Mouse (Mus musculus) B cell, adult 2 months (primary cell): ENCODE results near the gene Nfkb1.
A peak's percentile ranks its signal among the peaks of the same experiment; 100 is the strongest.

Source experiments
- DNase-seq, 2 experiments: peaks; one replicate each; pipeline ENCODE4 v3.0.0; 2022

The Nfkb1 gene

GRCm38 (mm10) chr3:135691191-135692131 is at the start of gene Nfkb1:
Gene Nfkb1 (minus strand): TSS chr3:135691547.
- DNase-seq = peak; percentile 87

DNA sequence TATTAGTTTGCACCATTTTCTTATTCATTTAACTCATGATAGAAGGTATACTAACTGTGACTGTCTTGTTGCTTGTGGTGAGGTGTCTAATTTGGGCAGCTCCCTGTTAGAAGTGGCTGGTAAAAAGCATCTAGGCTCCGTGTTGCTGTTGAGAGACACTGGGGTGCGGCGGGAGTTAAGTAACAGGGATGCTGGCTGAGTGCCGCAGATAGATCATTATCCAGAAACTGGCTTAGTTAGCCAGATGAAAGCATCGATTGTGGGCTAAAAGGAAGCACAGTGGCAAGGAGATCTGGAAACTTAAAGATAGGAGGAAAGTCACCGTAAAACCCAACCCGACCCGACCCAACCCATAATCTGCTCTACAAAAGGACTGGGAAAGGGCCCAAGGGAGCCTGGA is 49.4 kb upstream of the Nfkb1 start:
- no peak for DNase-seq

- no peak for DNase-seq
Measured at GRCm38 (mm10) chr3:135734736-135735135, 43.4 kb upstream of the Nfkb1 start.

DNA sequence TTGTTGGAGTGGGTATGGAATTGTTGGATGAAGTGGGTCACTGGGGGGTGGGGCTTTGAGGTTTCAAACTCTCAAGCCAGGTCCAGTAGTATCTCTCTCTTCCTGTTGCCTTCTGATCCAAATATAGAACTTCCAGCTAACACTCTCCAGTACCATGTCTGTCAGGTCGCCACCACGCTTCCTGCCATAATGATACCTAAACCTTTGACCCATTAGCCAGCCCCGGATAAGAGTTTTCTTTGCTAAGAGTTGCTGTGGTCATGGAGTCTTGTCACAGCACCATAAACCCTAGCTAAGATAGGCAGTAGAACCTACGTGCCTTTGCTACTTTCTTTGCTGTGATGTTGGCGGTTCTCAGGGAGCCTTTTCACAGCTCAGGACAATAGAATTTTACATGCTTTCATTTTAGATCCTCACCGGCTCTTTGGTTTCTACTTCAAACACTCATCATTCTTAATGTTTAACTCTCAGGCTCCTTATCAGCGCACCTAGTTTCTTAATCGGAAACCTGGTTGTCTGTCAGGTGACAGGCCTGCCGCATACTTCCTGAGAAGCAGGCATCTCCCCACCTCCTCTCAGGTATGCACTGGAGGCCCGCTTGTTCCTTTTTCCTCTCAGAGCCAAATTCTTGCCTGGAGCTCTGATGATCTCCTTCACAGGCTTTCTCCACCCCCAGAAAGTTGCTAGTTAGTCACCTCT is 41.5 kb upstream of the Nfkb1 start:
- DNase-seq = no peak

GRCm38 (mm10) chr3:135731292-135732047 is 40.1 kb upstream of the Nfkb1 start:
- peak; percentile 92 to 95 for DNase-seq

GRCm38 (mm10) chr3:135730790-135731189 is 39.4 kb upstream of the Nfkb1 start:
- DNase-seq = no peak

GRCm38 (mm10) chr3:135729575-135729974 is 38.2 kb upstream of the Nfkb1 start:
- no peak for DNase-seq

DNA sequence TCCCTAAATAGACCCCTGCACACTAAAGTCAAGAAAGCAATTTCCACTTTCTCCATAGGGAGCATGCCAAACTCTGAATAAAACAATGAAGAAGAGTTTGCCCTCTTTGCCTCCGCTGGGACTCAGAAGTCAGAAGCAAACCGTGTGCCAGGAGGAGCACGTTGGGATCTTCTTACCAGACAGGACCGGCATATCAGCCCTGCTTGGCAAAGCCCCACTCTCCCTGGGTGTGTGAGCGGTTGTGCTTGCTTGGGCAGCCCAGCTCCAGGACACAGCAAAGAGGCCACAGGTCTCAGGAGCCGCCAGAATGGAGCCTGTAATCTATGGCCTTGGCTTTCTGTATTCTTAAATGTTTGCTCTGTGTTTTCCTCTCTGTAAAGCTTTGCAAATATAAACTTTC is 37.6 kb upstream of the Nfkb1 start:
- no peak for DNase-seq

DNA sequence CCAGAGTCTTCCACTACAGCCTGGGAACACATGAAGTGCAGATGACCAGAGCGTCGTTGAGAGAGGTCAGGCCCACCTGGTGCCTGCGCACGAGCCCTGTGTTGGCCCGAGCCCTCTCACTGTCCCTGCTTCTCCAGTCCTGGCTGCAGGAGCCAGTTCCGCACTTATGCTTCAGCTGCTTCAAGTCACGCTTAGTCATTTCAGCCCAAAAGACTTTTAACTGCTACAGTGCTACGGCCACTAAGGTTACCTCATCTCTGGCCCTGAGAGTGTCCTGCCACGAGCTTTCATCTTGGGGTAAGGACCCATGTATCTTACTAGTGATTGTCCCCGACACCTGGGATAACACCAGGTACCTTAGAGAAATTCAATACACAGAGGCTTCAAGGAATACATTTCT is 36.0 kb upstream of the Nfkb1 start:
- no peak for DNase-seq

DNA sequence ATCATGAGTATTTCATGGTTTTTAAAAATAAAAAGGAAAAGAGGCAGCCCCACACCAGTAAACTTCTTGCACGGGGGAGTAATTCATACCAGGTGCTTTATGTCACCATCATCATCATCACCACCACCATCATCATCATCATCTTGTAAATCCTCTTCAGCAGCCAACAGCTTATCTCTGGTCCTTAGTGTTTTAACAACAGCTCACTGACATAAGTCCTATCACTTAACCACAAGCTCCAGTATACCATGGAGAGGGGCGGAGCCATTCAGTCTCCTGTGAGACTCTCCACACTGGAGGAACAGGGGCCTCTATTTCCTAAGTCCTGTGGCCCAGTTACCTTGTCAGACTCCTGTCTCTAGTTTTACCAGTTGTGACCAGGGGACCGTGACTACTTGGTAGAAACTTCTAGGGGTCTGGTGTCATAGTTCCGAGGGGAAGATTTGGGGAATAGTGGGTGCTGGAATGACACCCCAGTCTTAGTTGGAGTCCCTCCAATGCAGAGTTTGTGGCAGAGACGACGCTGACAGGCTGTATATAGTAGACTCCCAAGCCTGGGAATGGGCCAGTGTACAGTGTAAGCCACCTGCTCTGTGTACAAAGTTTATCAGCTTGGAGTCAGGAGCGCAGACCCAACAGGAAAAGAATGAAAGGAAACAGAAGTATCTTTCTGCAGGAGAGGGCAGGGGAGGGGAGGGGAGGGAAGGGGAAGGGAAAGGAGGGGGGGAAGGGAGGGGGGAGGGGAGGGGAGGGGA is 35.4 kb upstream of the Nfkb1 start:
- no peak for DNase-seq

DNA sequence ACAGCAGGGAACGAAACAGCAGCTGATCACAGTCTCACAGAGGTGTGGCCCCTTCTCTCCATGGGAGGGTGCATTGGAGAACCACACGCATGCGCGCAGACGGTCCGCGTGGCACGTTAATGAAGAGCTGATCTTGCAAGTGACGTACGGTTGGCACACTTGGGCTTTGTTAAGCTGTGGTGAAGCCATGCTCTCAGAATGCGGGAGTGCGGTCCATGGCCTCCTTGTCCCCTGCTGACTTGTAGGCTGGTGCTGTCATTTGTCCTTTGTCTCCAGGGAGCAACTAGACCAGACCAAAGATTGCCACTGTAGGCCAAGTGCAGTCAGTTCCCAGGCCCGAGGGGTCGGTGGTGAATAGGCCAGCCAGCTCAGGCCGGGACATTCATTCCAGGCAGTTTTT is 34.7 kb upstream of the Nfkb1 start:
- no peak for DNase-seq

DNA sequence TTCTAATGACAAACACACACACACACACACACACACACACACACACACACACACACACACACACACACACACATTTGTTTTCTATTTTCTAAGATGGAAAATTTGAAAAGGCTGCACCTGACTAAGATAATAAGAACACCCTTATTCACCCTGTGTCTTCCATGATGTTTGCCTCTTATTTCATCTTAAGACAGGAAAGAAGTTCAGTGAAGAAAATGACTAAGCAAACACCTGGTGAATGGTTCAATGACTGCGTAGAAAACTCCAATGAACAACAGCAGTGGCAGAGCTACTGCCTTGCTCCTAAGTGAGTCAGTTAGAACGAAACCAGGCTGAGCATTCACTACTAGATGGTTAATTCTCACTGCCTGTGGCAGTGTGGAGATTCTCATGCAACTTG is 30.8 kb upstream of the Nfkb1 start:
- DNase-seq = no peak

DNA sequence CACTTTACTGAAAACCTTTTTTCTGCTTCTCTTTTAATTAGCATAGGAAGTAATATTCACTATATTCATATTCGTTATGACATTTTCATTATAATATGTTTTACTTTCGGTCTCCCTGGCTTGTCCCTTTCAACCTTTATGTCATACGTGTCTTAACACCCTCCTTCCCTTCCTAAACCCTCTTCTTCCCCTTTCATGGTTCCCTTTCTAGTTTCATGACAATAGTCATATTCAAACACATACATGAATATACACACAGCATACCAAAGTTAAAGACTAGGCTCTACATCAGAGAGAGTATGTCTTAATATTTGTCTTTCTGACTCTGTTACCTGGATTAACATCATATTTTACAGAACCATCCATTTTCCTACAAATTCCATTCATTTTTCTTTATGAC is 28.6 kb upstream of the Nfkb1 start:
- DNase-seq = no peak

DNA sequence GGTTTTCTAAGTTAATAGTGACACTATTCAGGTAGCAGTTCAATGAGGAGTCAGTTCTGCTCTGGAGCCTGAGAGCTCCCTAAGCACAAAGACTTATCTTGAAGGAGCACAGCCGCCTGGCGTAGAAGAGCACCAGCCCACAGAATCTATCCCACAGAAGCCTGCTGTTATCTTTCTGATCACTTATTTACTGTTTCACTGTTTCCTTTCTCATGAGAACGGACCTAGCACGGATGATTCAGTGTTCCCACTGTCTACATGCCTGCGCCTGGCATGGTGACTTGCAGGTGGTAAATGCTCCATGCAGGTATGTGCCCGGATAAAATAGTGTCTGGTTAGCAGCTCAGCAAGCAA is 27.8 kb upstream of the Nfkb1 start:
- DNase-seq = no peak

- peak; percentile 26 to 29 for DNase-seq
Measured at GRCm38 (mm10) chr3:135718323-135719178, 27.2 kb upstream of the Nfkb1 start.

- DNase-seq = peak in 1 of 2 experiments; percentile 38
Measured at GRCm38 (mm10) chr3:135713016-135713950, 21.9 kb upstream of the Nfkb1 start.

- no peak for DNase-seq
Measured at GRCm38 (mm10) chr3:135711613-135712012, 20.3 kb upstream of the Nfkb1 start.

- DNase-seq = no peak
Measured at GRCm38 (mm10) chr3:135711040-135711570, 19.8 kb upstream of the Nfkb1 start.

DNA sequence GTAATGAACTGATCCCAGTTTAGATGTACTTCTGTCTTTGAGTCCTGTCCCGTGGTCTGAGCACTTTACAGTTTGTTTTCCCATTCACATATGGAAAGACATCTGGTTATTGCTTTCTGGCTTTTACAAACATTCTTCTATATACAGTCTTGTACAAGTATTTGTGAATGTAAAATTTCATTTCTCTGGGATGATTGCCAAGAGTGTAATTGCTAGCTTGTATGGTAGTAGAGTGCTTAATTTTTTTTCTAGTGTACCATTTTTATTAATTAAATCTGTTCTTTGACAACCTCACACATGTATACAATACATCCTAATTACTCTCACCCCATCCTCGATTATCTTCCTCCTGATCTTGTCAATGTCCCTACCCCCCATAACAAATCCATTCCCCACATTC is 12.0 kb upstream of the Nfkb1 start:
- DNase-seq = no peak

GRCm38 (mm10) chr3:135702658-135703057 is 11.3 kb upstream of the Nfkb1 start:
- DNase-seq = no peak
